Mouse (Mus musculus) cerebellum, adult 2 months (tissue): ENCODE measurements around the gene Nrf1. TPM values are rescaled to one million over a fixed set of nuclear protein-coding genes. Genes with fewer than 3 reads are reported as not detected.

Experiments
- DNase-seq, 2 experiments: peaks; one replicate each; pipeline ENCODE4 v3.0.0; 2021
- H3K27ac ChIP-seq: fragments of 200-500 bp; 2 replicates; pipeline ENCODE4 v1.5.1; 2012; ENCODE audit warnings: low read length, control low read depth, inconsistent platforms; ENCODE audit not compliant: insufficient read depth
- H3K27me3 ChIP-seq: fragments of 200-500 bp; 2 replicates; pipeline ENCODE4 v1.6.1; 2012; ENCODE audit warnings: inconsistent platforms, mild to moderate bottlenecking, low read length, moderate library complexity; ENCODE audit not compliant: control insufficient read depth, insufficient read depth
- H3K4me1 ChIP-seq: fragments of 200-500 bp; 2 replicates; pipeline ENCODE4 v1.6.1; 2011; ENCODE audit warnings: low read length; ENCODE audit not compliant: control insufficient read depth, insufficient read depth
- H3K4me3 ChIP-seq: fragments of 200-500 bp; replicated peaks from 2 replicates; pipeline ENCODE3; 2011; ENCODE audit warnings: mild to moderate bottlenecking, low read depth, low read length, control low read depth; ENCODE audit not compliant: insufficient read depth
- CTCF ChIP-seq: fragments of 200-500 bp; IDR thresholded peaks from 2 replicates; pipeline ENCODE4 v1.5.1; 2011; ENCODE audit warnings: low read depth, mild to moderate bottlenecking, control low read depth, low read length, moderate library complexity, borderline replicate concordance; ENCODE audit not compliant: insufficient read depth
- POLR2A ChIP-seq: fragments of 200-500 bp; IDR thresholded peaks from 2 replicates; pipeline ENCODE4 v1.6.1; 2011; ENCODE audit warnings: low read length, control low read depth, borderline replicate concordance; ENCODE audit not compliant: insufficient read depth
- WGBS: fragments of 180-500 bp; shearing (Covaris S2); methylation state at CpG from one replicate; pipeline ENCODE4 v1.1.7; 2018; 5-methylcytosine and 5-hydroxymethylcytosine counted together
- polyA plus RNA-seq: library from polyadenylated mRNA; depleted of rRNA; stranded (reverse); fragments of >200 nt; gene quantifications from 2 replicates; pipeline ENCODE4 v1.2.3, GENCODE M21; 2012; rRNA removed

Nrf1 gene
- polyA plus RNA-seq, 1 experiment = 29.6 TPM

GRCm38 (mm10) chr6:30183624-30184023, 135.8 kb downstream of the Nrf1 start:
- WGBS = 69% methylated on average over 4 of the region's 4 CpGs
- Histone ChIP-seq H3K4me1 (no peaks in the 10 kb centered on the region), H3K4me3 (no peak overlapping the region), H3K27ac (no peak overlapping the region), H3K27me3 (no peaks in the 10 kb centered on the region; the same call in 1 of the 2 replicates)
- no peak for DNase-seq
- TF ChIP-seq CTCF (no peak), POLR2A (no peak)

DNA sequence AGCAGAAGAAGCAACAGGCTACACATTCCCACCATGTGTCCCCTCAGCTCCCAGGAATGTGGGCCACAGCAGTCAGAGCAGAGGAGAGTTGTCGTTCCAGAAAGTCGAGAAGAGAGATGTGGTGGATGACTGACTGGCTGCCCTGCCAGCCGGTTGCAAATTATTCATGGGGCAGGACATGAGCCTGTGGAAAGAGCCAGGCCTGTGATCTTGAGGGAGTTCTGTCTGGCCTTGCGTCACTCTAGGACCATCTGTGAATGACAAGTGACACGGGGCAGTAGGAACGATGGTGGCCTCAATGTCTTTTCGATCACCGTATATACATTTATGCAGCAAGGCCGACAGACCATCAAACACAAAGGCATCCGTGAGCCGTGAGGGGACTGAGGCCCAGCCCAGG, 147.9 kb downstream of the Nrf1 start:
- TF ChIP-seq POLR2A (no peak), CTCF (no peak)
- no peak overlapping the region for H3K4me3 ChIP-seq
- no peak for DNase-seq
- H3K27me3 ChIP-seq = no peaks in the 10 kb centered on the region
- WGBS = 74% methylated on average over 11 of the region's 11 CpGs
- no peaks in the 10 kb centered on the region for H3K4me1 ChIP-seq
- H3K27ac ChIP-seq = no peak overlapping the region

GRCm38 (mm10) chr6:30196143-30196542, 148.4 kb downstream of the Nrf1 start:
- Histone ChIP-seq H3K27me3 (no peaks in the 10 kb centered on the region), H3K27ac (no peak overlapping the region), H3K4me3 (no peak overlapping the region), H3K4me1 (no peaks in the 10 kb centered on the region)
- DNase-seq = no peak
- 48% methylated on average over 8 of the region's 8 CpGs for WGBS
- TF ChIP-seq CTCF (no peak), POLR2A (no peak)

Other genes with a start within 250 kb of the Nrf1 start
- 46.0 and 57.8 TPM in 2 replicates for gene Strip2, start 131.0 kb upstream of the Nrf1 start, polyA plus RNA-seq